ENCODE assay signal across 8 mouse cellular contexts in genomic region chr13:91741280-91742047, GRCm38 (mm10). TPM values are rescaled to one million over a fixed set of nuclear protein-coding genes. Genes with fewer than 3 reads are reported as not detected.
A peak's percentile ranks its signal among the peaks of the same experiment; 100 is the strongest.
DNase-seq lines count a peak whose midpoint lies in the region; ATAC-seq and TF ChIP-seq lines count a peak whose summit lies in the region.

TSS of gene Acot12 (plus strand) at chr13:91741512.

- 8% methylated on average over 45 of the region's 45 CpGs for WGBS in intestine, embryonic 16.5 days
- 12% methylated on average over 45 of the region's 45 CpGs for WGBS in liver, embryonic 12.5 days (ENCODE audit: insufficient replicate concordance)
- WGBS in thymus, adult 2 months, result 26% methylated on average over 45 of the region's 45 CpGs

- TF ChIP-seq POLR2A in thymus, adult 2 months (IDR thresholded peaks at IDR 0.05; ENCODE audit: control insufficient read depth, extremely low read depth, insufficient read depth, low read length, poor library complexity), result no peak

- H3K4me1 ChIP-seq in intestine, embryonic 16.5 days (ENCODE audit: control insufficient read depth, insufficient read depth, low read length), result peaks cover 7% of the 10 kb centered on the region
- no peaks in the 10 kb centered on the region for H3K4me1 ChIP-seq in liver, embryonic 12.5 days
- H3K4me1 ChIP-seq in thymus, adult 2 months (replicated peaks; ENCODE audit: control insufficient read depth, insufficient read depth, low read length), result no peaks in the 10 kb centered on the region

- no peaks in the 10 kb centered on the region for H3K36me3 ChIP-seq in intestine, embryonic 16.5 days (ENCODE audit: control insufficient read depth, insufficient read depth, low read length)
- no peaks in the 10 kb centered on the region for H3K36me3 ChIP-seq in liver, embryonic 12.5 days
- H3K36me3 ChIP-seq in thymus, adult 2 months (ENCODE audit: control insufficient read depth, insufficient read depth, low read length), result no peaks in the 10 kb centered on the region

- H3K27ac ChIP-seq in intestine, embryonic 16.5 days (ENCODE audit: low read length), result no peak within 1 kb of the TSS
- H3K27ac ChIP-seq in liver, embryonic 12.5 days, result peak within 1 kb of the TSS; percentile 64; the same call in 1 of the 2 replicates
- H3K27ac ChIP-seq in thymus, adult 2 months (ENCODE audit: control insufficient read depth, insufficient read depth, low read length), result no peak within 1 kb of the TSS

- H3K9ac ChIP-seq in intestine, embryonic 16.5 days (ENCODE audit: low read depth, low read length), result peak within 1 kb of the TSS; percentile 66
- H3K9ac ChIP-seq in liver, embryonic 12.5 days, result 0 out of 2 replicates have a peak within 1 kb of the TSS, but pooled peaks have one; percentile 27

- H3K27me3 ChIP-seq in intestine, embryonic 16.5 days (replicated peaks; ENCODE audit: control insufficient read depth, insufficient read depth, low read length), result peaks cover 3% of the 10 kb centered on the region; the same call in 1 of the 2 replicates
- H3K27me3 ChIP-seq in liver, embryonic 12.5 days (replicated peaks), result peaks cover 30% of the 10 kb centered on the region
- H3K27me3 ChIP-seq in thymus, adult 2 months (ENCODE audit: control insufficient read depth, insufficient read depth, low read length), result no peaks in the 10 kb centered on the region

- peak; percentile 6 for DNase-seq in ovary, postnatal 14 days (ENCODE audit: low spot score)
- DNase-seq in ovary, adult 18-20 months (ENCODE audit: low spot score), result no peak
- peak; percentile 55 to 58 for DNase-seq in cerebellum, postnatal 36 days
- peak; percentile 10 to 23 for DNase-seq in gastrocnemius, postnatal 36 days
- DNase-seq in retina, embryonic 14.5 days (ENCODE audit: low spot score), result peak; percentile 69
- no peak for DNase-seq in thymus, adult 2 months

- no peaks in the 10 kb centered on the region for H3K9me3 ChIP-seq in intestine, embryonic 16.5 days (ENCODE audit: control insufficient read depth, low read length)
- H3K9me3 ChIP-seq in liver, embryonic 12.5 days (replicated peaks), result no peaks in the 10 kb centered on the region

- peak; percentile 91 for ATAC-seq in intestine, embryonic 16.5 days
- peak; percentile 71 for ATAC-seq in liver, embryonic 12.5 days

- H3K4me3 ChIP-seq in intestine, embryonic 16.5 days (ENCODE audit: low read length), result peak within 1 kb of the TSS; percentile 51
- peak within 1 kb of the TSS; percentile 39 for H3K4me3 ChIP-seq in liver, embryonic 12.5 days
- no peak within 1 kb of the TSS for H3K4me3 ChIP-seq in thymus, adult 2 months (ENCODE audit: control insufficient read depth, insufficient read depth, low read length)

- TF ChIP-seq CTCF in thymus, adult 2 months (IDR thresholded peaks at IDR 0.05; ENCODE audit: borderline replicate concordance, control insufficient read depth, extremely low read depth, insufficient read depth, low read length, poor library complexity), result no peak

- peak within 1 kb of the TSS; percentile 83 for H3K4me2 ChIP-seq in intestine, embryonic 16.5 days (ENCODE audit: low read depth, low read length)
- H3K4me2 ChIP-seq in liver, embryonic 12.5 days, result peak within 1 kb of the TSS; percentile 59

- intact Hi-C loops in gastrocnemius, postnatal 36 days (cut with DNase I), result no loop called here

RNA-seq across cellular contexts. Expression of gene Acot12, which starts in this region (rescaled TPM):
- not detected for total RNA-seq in gastrocnemius, postnatal 36 days (2021)
- polyA plus RNA-seq in intestine, embryonic 16.5 days (2015; fragmentation: Nextera tagmentation; extraction: Ambion mirVana), result 0.53 and 0.87 TPM in 2 replicates
- polyA plus RNA-seq in liver, embryonic 12.5 days (2016; fragmentation: Nextera tagmentation; extraction: Ambion mirVana), result 1.2 and 1.4 TPM in 2 replicates
- 0.03 and 0.27 TPM in 2 replicates for polyA plus RNA-seq in thymus, adult 2 months (2012; rRNA removed)

Comparison
In these comparisons a context has a peak if more than half of its experiments do, and no peak if none do; other contexts are left out.
1. DNase-seq: peak in ovary, postnatal 14 days (single experiment), cerebellum, postnatal 36 days (2 of 2) and retina, embryonic 14.5 days (single experiment); none in ovary, adult 18-20 months (single experiment) and thymus, adult 2 months (single experiment).
2. Peak in DNase-seq in gastrocnemius, postnatal 36 days; RNA of the gene not detected or under 1 TPM.
3. Peak in ATAC-seq, H3K4me3 ChIP-seq, H3K9ac ChIP-seq and H3K4me2 ChIP-seq in intestine, embryonic 16.5 days; RNA of the gene not detected or under 1 TPM.